In the genomic region with DNA sequence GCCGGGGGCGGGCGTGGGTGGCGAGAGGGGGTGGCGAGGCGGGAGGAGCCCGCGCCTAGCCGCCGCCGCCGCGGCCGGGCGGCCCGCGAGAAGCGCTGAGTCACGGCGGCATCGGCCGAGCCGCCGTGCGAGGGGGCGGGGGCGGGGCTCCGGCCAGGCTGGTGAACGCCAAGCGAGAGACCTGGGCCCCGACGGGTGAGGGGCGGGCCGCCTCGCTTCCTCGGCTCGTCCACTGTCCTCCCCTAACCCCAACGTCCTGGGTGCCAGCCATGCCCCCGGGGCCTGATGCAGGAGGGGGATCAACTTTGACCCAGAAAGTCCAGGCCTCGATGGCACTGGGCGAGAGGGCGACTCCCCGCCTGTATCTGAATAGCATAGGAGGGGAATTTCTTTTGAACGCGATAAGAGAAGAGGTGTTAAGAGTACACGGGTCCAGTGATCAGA, we compare ENCODE assay signal across 8 mouse cellular contexts. TPM values are rescaled to one million over a fixed set of nuclear protein-coding genes. Genes with fewer than 3 reads are reported as not detected.
DNase-seq lines count a peak whose midpoint lies in the region; ATAC-seq and TF ChIP-seq lines count a peak whose summit lies in the region.

A gene (minus strand): TSS at position 136 of the 444 bp plus-strand sequence.

- H3K9me3 ChIP-seq in hindbrain, embryonic 15.5 days, result no peaks in the 10 kb centered on the region

- no peak for TF ChIP-seq CTCF in thymus, adult 2 months (IDR thresholded peaks at IDR 0.05; ENCODE audit: borderline replicate concordance, control insufficient read depth, extremely low read depth, insufficient read depth, low read length, poor library complexity)
- no peak for TF ChIP-seq CTCF in cerebellum, adult 2 months (IDR thresholded peaks at IDR 0.05; ENCODE audit: borderline replicate concordance, insufficient read depth, low read depth, low read length)
- no peak for TF ChIP-seq CTCF in testis, adult 2 months (IDR thresholded peaks at IDR 0.05; ENCODE audit: control insufficient read depth, insufficient read depth, insufficient replicate concordance, low read depth, low read length)

- peaks cover 7% of the 10 kb centered on the region; the same call in 1 of the 2 replicates for H3K27me3 ChIP-seq in thymus, adult 2 months (ENCODE audit: control insufficient read depth, insufficient read depth, low read length)
- H3K27me3 ChIP-seq in cerebellum, adult 2 months (ENCODE audit: control insufficient read depth, insufficient read depth, low read length), result no peaks in the 10 kb centered on the region; the same call in 1 of the 2 replicates
- no peaks in the 10 kb centered on the region for H3K27me3 ChIP-seq in hindbrain, embryonic 15.5 days
- H3K27me3 ChIP-seq in testis, adult 2 months (ENCODE audit: control insufficient read depth, insufficient read depth, low read length), result no peaks in the 10 kb centered on the region

- H3K36me3 ChIP-seq in thymus, adult 2 months (ENCODE audit: control insufficient read depth, insufficient read depth, low read length), result no peaks in the 10 kb centered on the region
- no peaks in the 10 kb centered on the region for H3K36me3 ChIP-seq in hindbrain, embryonic 15.5 days
- H3K36me3 ChIP-seq in testis, adult 2 months (ENCODE audit: control insufficient read depth, insufficient read depth, low read length), result no peaks in the 10 kb centered on the region

- intact Hi-C loops in left cerebral cortex, postnatal 36 days (cut with DNase I), result no loop called here

- peak within 1 kb of the TSS; percentile 31 for H3K4me3 ChIP-seq in thymus, adult 2 months (ENCODE audit: control insufficient read depth, insufficient read depth, low read length)
- H3K4me3 ChIP-seq in cerebellum, adult 2 months (replicated peaks; ENCODE audit: insufficient read depth, low read depth, low read length), result peak within 1 kb of the TSS; percentile 58
- peak within 1 kb of the TSS; percentile 97 for H3K4me3 ChIP-seq in hindbrain, embryonic 15.5 days
- peak within 1 kb of the TSS; percentile 91 for H3K4me3 ChIP-seq in testis, adult 2 months (ENCODE audit: control insufficient read depth, low read depth, low read length)

- no peak within 1 kb of the TSS for H3K27ac ChIP-seq in thymus, adult 2 months (ENCODE audit: control insufficient read depth, insufficient read depth, low read length)
- H3K27ac ChIP-seq in cerebellum, adult 2 months (ENCODE audit: insufficient read depth, low read length), result no peak within 1 kb of the TSS
- peak within 1 kb of the TSS; percentile 81 for H3K27ac ChIP-seq in hindbrain, embryonic 15.5 days (replicated peaks)
- peak within 1 kb of the TSS; percentile 97 for H3K27ac ChIP-seq in testis, adult 2 months (ENCODE audit: control insufficient read depth, insufficient read depth, low read depth, low read length)

- WGBS in thymus, adult 2 months, result 5% methylated on average over 40 of the region's 46 CpGs
- WGBS in cerebellum, adult 2 months, result 3% methylated on average over 37 of the region's 46 CpGs
- under 1% methylated on average over 26 of the region's 46 CpGs for WGBS in hindbrain, embryonic 15.5 days

- peak; percentile 82 for ATAC-seq in hindbrain, embryonic 15.5 days (ENCODE audit: low FRiP score, low read depth)

- no peak for TF ChIP-seq POLR2A in thymus, adult 2 months (IDR thresholded peaks at IDR 0.05; ENCODE audit: control insufficient read depth, extremely low read depth, insufficient read depth, low read length, poor library complexity)
- no peak for TF ChIP-seq POLR2A in cerebellum, adult 2 months (IDR thresholded peaks at IDR 0.05; ENCODE audit: borderline replicate concordance, insufficient read depth, low read length)
- TF ChIP-seq POLR2A in testis, adult 2 months (IDR thresholded peaks at IDR 0.05; ENCODE audit: control insufficient read depth, low read depth, low read length), result no peak; the same call in 1 of the 2 replicates

- 0 out of 2 replicates have a peak, but pooled peaks cover 5% of the 10 kb centered on the region for H3K4me1 ChIP-seq in thymus, adult 2 months (replicated peaks; ENCODE audit: control insufficient read depth, insufficient read depth, low read length)
- H3K4me1 ChIP-seq in cerebellum, adult 2 months (ENCODE audit: control insufficient read depth, insufficient read depth, low read length), result no peaks in the 10 kb centered on the region
- 0 out of 2 replicates have a peak, but pooled peaks cover 8% of the 10 kb centered on the region for H3K4me1 ChIP-seq in hindbrain, embryonic 15.5 days (replicated peaks)
- peaks cover 5% of the 10 kb centered on the region; the same call in 1 of the 2 replicates for H3K4me1 ChIP-seq in testis, adult 2 months (ENCODE audit: control insufficient read depth, insufficient read depth, low read length)

- peak within 1 kb of the TSS; percentile 81 for H3K4me2 ChIP-seq in hindbrain, embryonic 15.5 days

- DNase-seq in thymus, adult 2 months, result no peak
- no peak for DNase-seq in thymus, postnatal 10 days (ENCODE audit: low spot score in 2 of 2)
- peak; percentile 28 to 42 for DNase-seq in cerebellum, adult 2 months
- no peak for DNase-seq in gastrocnemius, postnatal 10 days
- DNase-seq in left cerebral cortex, postnatal 36 days (ENCODE audit: low spot score in 2 of 2), result peak; percentile 31 to 40
- DNase-seq in mesoderm, embryonic 11.5 days (ENCODE audit: low read depth, low spot score), result peak; percentile 60

- H3K9ac ChIP-seq in hindbrain, embryonic 15.5 days, result peak within 1 kb of the TSS; percentile 99

RNA-seq across cellular contexts. Expression of the gene that starts here (rescaled TPM):
- polyA plus RNA-seq in thymus, adult 2 months (2012; rRNA removed), result 24.6 and 30.4 TPM in 2 replicates
- 55.7 and 56.3 TPM in 2 replicates for polyA plus RNA-seq in cerebellum, adult 2 months (2012; rRNA removed)
- total RNA-seq in gastrocnemius, postnatal 10 days (2021), result 10 to 100 TPM; 40.0 to 41.5 TPM
- 49.8 and 52.6 TPM in 2 replicates for polyA plus RNA-seq in hindbrain, embryonic 15.5 days (2015; fragmentation: Nextera tagmentation; extraction: Ambion mirVana)
- total RNA-seq in left cerebral cortex, postnatal 36 days (2021), result 10 to 100 TPM; 46.3 to 57.0 TPM
- 134 and 144 TPM in 2 replicates for polyA plus RNA-seq in testis, adult 2 months (2012; rRNA removed)

Comparison
In these comparisons a context has a peak if more than half of its experiments do, and no peak if none do; other contexts are left out.
1. DNase-seq: peak in cerebellum, adult 2 months (2 of 2), left cerebral cortex, postnatal 36 days (2 of 2) and mesoderm, embryonic 11.5 days (single experiment); none in thymus, adult 2 months (single experiment), thymus, postnatal 10 days (0 of 2) and gastrocnemius, postnatal 10 days (single experiment).
2. H3K27ac ChIP-seq: peak in hindbrain, embryonic 15.5 days (single experiment) and testis, adult 2 months (single experiment); none in thymus, adult 2 months (single experiment) and cerebellum, adult 2 months (single experiment).
3. H3K4me3 ChIP-seq: peak in every context shown above with its lines; median percentile 97 in hindbrain, embryonic 15.5 days; 91 in testis, adult 2 months; 58 in cerebellum, adult 2 months; 31 in thymus, adult 2 months.